Mouse (Mus musculus): ENCODE results near the gene Slain1. TPM values are rescaled to one million over a fixed set of nuclear protein-coding genes. Genes with fewer than 3 reads are reported as not detected.
A peak's percentile ranks its signal among the peaks of the same experiment; 100 is the strongest.

Gene Slain1
- polyA plus RNA-seq, 1 experiment from 2014 or later: 4.2 TPM

DNA sequence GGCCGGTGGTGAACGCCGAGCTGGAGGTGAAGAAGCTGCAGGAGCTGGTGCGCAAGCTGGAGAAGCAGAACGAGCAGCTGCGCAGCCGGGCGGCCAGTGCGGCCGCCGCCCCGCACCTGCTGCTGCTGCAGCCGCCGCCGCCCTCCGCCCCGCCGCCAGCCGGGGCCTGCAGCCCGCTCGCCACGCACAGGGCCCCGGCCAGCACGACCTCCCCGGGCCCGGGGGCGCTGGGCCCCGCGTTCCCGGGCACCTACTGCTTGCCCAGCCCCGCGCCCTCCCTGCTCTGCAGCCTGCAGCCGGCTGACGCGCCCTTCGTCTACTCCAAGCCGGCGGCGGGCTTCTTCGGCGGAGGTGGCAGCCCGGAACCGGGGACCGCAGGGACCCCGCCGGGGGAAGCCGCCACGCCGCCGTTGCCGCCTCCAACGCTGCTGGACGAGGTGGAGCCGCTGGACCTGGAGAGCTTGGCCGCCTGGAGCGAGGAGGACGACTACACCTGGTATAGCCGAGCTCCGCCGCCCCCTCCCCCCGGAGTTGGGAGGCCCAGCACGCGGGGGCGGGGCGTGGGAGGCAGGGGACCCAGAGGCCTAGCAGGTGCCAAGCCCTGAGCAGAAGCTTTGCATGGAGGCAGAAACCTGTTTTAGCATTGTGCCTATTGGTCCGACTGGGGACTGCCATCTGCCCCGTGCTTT lies 529 bp downstream of the Slain1 start:
- H3K27ac ChIP-seq: peak overlapping the region; percentile 95
- peak; percentile 67 for DNase-seq (ENCODE audit: extremely low spot score, low spot score)
- no peaks in the 10 kb centered on the region for H3K36me3 ChIP-seq (replicated peaks)
- peak overlapping the region; percentile 95 for H3K4me3 ChIP-seq
- peaks cover 59% of the 10 kb centered on the region for H3K4me1 ChIP-seq
- peaks cover 4% of the 10 kb centered on the region for H3K27me3 ChIP-seq (ENCODE audit: poor library complexity, severe bottlenecking)
- H3K9me3 ChIP-seq: no peaks in the 10 kb centered on the region
- under 1% methylated on average over 63 of the region's 67 CpGs for WGBS

DNA sequence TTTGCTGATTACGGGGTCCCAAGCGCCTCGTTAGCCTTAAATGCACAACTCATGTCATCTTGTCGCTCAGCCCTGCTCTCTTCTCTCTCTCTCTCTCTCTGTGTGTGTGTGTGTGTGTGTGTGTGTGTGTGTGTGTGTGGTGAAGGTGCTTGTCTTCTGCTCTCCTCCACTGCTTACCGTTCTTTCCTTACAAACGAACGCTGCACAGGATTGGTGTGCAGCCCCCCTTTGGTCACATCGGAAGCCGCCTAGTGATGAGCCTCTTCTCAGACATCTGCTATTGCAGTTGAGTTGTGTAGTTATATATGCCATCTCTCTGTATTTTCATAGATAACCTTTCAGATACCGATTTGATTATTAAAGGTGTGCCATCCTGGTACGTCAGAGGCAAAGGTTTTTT lies 1.1 kb downstream of the Slain1 start:
- Histone ChIP-seq H3K4me3 (peak overlapping the region; percentile 95), H3K27me3 (ENCODE audit: poor library complexity, severe bottlenecking) (peaks cover 4% of the 10 kb centered on the region), H3K27ac (peak overlapping the region; percentile 95), H3K9me3 (no peaks in the 10 kb centered on the region), H3K36me3 (replicated peaks) (no peaks in the 10 kb centered on the region), H3K4me1 (peaks cover 62% of the 10 kb centered on the region)
- WGBS: 5% methylated on average over 11 of the region's 11 CpGs
- DNase-seq (ENCODE audit: extremely low spot score, low spot score): no peak

DNA sequence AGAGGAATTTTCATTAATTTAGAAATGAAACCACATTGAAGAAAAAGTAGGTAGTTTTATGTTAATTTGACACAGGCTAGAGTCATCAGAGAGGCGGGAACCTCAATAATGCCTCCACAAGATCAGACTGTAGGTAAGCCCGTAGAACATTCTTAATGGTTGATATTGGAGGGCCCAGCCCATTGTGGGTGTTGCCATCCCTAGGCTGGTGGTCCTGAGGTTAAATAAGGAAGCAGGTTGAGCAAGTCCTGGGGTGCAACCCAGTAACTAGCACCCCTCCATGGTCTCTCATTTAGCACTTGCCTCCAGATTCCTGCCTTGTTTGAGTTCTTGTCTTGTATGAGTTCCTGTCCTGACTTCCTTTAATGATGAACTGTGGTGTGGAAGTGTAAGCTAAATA lies 1.5 kb downstream of the Slain1 start:
- Histone ChIP-seq H3K27ac (no peak overlapping the region), H3K27me3 (ENCODE audit: poor library complexity, severe bottlenecking) (peaks cover 4% of the 10 kb centered on the region), H3K9me3 (no peaks in the 10 kb centered on the region), H3K4me3 (peak overlapping the region; percentile 95), H3K4me1 (peaks cover 62% of the 10 kb centered on the region), H3K36me3 (replicated peaks) (no peaks in the 10 kb centered on the region)
- 51% methylated on average over 2 of the region's 2 CpGs for WGBS
- no peak for DNase-seq (ENCODE audit: extremely low spot score, low spot score)

DNA sequence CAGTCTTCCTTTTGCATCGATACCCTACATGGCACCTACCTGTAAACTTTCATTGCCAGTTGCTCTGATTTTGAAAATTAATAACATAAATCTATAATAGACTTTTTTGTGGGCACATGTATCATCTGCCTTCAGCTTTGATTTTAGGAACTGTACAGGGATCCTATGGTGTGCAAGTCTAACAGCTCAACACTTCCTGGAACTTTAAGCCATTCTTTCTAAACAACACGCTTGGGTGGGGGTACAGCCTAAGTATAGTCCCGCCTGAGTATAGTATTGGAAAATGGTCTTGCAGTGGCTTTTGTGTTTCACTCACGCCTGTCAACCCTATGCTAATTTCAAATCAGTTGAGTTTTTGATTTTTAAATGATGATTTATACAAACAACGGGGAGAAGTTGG lies 2.5 kb downstream of the Slain1 start:
- Histone ChIP-seq H3K27ac (no peak overlapping the region), H3K4me3 (peak overlapping the region; percentile 95; the same call in 1 of the 2 replicates), H3K9me3 (no peaks in the 10 kb centered on the region), H3K36me3 (replicated peaks) (peaks cover 8% of the 10 kb centered on the region), H3K4me1 (peaks cover 60% of the 10 kb centered on the region), H3K27me3 (ENCODE audit: poor library complexity, severe bottlenecking) (peaks cover 4% of the 10 kb centered on the region)
- no peak for DNase-seq (ENCODE audit: extremely low spot score, low spot score)
- WGBS: 88% methylated on average over 5 of the region's 5 CpGs

DNA sequence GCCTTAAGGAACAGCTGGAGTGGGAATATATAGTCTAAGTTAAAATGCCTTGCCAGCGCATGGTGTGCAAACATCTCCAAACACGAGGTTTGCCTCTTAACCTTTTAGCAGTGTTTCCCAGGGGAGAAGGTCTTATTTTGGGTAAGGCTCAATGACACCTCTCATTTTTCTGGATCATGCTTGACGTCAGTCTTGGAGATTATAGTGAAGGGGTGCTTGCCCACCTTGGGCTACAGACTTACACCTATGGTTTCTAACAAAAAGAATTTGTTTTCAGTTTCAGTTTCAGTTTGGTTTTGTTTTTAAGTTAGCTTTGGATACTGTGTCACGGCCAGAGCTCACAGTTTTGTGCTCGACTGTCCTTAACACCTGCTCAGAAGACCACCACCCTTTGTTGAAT lies 3.8 kb downstream of the Slain1 start:
- Histone ChIP-seq H3K27ac (no peak overlapping the region), H3K4me3 (no peak overlapping the region), H3K27me3 (ENCODE audit: poor library complexity, severe bottlenecking) (peaks cover 4% of the 10 kb centered on the region), H3K4me1 (peaks cover 48% of the 10 kb centered on the region), H3K9me3 (no peaks in the 10 kb centered on the region), H3K36me3 (replicated peaks) (peaks cover 21% of the 10 kb centered on the region)
- no peak for DNase-seq (ENCODE audit: extremely low spot score, low spot score)
- WGBS: 69% methylated on average over 5 of the region's 5 CpGs

DNA sequence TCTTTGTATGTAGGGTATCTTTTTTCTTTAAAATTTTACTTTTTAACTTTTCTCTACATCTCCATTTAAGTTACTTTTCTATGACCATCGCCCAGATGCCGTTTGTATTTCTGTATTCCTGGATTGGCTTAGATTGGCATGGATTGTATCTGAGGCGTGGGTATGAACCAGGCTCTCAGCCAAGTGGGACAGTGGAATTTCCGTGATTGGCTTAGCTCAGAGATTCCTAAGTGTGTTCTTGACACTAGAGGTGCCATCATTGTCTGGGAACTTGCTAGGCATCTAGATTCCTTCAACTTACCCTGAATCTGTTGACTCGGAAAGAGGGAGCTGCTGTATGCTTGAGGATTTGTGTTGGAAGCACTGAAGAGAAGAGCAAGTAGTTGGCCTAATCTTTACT lies 5.4 kb downstream of the Slain1 start:
- H3K36me3 ChIP-seq (replicated peaks): peaks cover 27% of the 10 kb centered on the region
- no peak for DNase-seq (ENCODE audit: extremely low spot score, low spot score)
- no peaks in the 10 kb centered on the region for H3K9me3 ChIP-seq
- H3K27me3 ChIP-seq (ENCODE audit: poor library complexity, severe bottlenecking): peaks cover 4% of the 10 kb centered on the region
- WGBS: 78% methylated on average over 5 of the region's 5 CpGs
- H3K27ac ChIP-seq: no peak overlapping the region
- H3K4me1 ChIP-seq: peaks cover 31% of the 10 kb centered on the region
- no peak overlapping the region for H3K4me3 ChIP-seq

DNA sequence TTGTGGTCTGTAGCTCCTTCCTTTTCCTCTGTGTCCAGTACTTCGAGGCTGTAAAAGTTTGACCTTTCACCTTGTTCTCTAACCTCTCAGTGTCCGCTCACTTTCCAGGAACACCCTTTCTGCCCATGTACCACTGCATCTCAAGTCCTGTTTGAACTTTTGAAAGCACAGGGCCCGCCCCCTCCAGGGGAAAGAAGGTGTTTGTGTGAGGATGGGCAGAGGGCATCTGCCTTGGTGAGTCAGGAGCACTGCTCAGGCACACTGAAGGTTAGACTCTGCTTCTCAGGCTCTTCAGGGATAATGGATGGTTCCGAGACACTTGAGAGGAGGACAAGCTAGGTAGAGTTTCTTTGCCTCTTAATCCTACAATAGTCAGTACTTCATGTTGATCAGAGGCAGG lies 7.8 kb downstream of the Slain1 start:
- H3K27ac ChIP-seq: no peak overlapping the region
- WGBS: 90% methylated on average over 4 of the region's 4 CpGs

DNA sequence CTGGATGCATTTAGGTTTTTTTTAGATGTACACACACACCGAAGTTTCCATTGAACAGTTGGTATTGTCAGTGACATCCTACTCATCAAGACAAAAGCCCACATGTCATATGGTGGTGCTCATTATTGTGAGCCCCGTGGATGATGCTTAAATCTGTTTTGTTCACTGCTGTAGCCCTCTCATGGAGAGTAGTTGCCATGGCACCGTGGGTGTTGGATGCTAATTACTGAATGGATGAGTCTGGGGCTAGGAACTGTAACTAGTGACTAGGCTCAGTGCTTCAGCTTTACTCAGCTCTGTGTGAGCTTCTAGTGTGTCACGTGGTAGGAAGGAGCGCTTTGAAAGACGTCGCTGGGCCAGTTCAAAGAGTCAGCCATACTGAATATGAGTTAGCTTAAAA lies 13.0 kb downstream of the Slain1 start:
- peaks cover 3% of the 10 kb centered on the region; the same call in 1 of the 2 replicates for H3K4me1 ChIP-seq
- no peak overlapping the region for H3K4me3 ChIP-seq
- DNase-seq (ENCODE audit: extremely low spot score, low spot score): no peak
- no peaks in the 10 kb centered on the region for H3K9me3 ChIP-seq
- 83% methylated on average over 7 of the region's 7 CpGs for WGBS
- no peak overlapping the region for H3K27ac ChIP-seq
- no peaks in the 10 kb centered on the region for H3K27me3 ChIP-seq (ENCODE audit: poor library complexity, severe bottlenecking)
- peaks cover 45% of the 10 kb centered on the region for H3K36me3 ChIP-seq (replicated peaks)

More for the DNA sequence above, 7.8 kb downstream of the Slain1 start:
- no peaks in the 10 kb centered on the region for H3K27me3 ChIP-seq (ENCODE audit: poor library complexity, severe bottlenecking)
- H3K9me3 ChIP-seq: no peaks in the 10 kb centered on the region
- H3K4me3 ChIP-seq: no peak overlapping the region
- peaks cover 9% of the 10 kb centered on the region for H3K4me1 ChIP-seq
- peaks cover 42% of the 10 kb centered on the region for H3K36me3 ChIP-seq (replicated peaks)
- DNase-seq (ENCODE audit: extremely low spot score, low spot score): no peak

DNA sequence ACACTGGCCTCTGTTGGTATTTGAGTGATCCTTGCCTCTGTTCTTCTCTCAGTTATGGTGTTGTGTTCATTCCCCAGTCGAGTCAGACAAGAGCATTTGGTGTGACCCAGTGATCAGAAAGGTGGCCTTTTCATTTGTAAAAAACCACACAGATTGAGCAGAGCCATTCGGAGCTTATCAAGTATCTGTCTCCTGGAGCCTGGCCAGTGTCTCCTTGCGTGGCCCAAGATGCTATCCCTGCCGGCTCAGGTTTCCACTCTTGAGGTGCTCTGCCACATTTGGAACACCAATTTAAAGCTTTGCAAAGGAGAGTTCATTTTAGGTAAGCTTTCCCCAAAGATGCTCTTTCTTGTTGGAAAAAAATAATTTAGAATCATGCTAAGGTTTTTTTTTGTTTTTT lies 14.4 kb downstream of the Slain1 start:
- Histone ChIP-seq H3K4me1 (peaks cover 3% of the 10 kb centered on the region; the same call in 1 of the 2 replicates), H3K4me3 (no peak overlapping the region), H3K27ac (no peak overlapping the region), H3K9me3 (no peaks in the 10 kb centered on the region), H3K27me3 (ENCODE audit: poor library complexity, severe bottlenecking) (no peaks in the 10 kb centered on the region), H3K36me3 (replicated peaks) (peaks cover 48% of the 10 kb centered on the region)
- DNase-seq (ENCODE audit: extremely low spot score, low spot score): no peak
- WGBS: 88% methylated on average over 4 of the region's 4 CpGs

DNA sequence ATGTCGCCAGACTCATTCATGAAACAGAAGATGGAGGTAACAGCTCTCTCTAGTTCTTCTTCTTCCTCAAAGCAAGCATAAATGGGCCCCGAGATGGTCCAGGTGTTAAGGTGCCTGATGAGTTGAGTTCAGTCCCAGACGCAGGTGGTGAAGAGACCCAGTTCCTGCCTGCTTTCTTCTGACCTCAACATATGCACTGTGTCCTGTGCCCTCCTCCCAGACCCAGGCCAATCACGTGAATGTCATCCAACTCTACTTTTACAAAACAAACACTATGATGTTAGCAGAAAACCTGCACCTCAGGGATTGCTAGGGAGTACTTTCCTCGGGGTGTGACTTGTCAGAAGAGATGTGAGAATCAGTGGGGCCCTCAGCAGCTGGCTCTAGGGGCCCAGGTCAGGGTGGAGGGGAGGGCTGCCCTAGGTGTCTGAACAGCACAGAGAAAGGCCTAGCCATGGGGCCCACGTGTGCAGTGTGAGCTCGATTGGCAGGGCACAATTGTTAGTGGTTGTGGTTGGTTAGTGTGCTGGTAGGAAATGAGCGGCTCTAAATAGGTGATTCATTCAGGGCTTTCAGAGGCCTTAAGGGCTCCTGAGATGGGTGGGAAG lies 16.4 kb downstream of the Slain1 start:
- Histone ChIP-seq H3K27me3 (ENCODE audit: poor library complexity, severe bottlenecking) (no peaks in the 10 kb centered on the region), H3K4me3 (no peak overlapping the region), H3K27ac (no peak overlapping the region), H3K36me3 (replicated peaks) (peaks cover 57% of the 10 kb centered on the region), H3K9me3 (no peaks in the 10 kb centered on the region), H3K4me1 (peaks cover 3% of the 10 kb centered on the region; the same call in 1 of the 2 replicates)
- DNase-seq (ENCODE audit: extremely low spot score, low spot score): no peak
- WGBS: 84% methylated on average over 8 of the region's 8 CpGs

DNA sequence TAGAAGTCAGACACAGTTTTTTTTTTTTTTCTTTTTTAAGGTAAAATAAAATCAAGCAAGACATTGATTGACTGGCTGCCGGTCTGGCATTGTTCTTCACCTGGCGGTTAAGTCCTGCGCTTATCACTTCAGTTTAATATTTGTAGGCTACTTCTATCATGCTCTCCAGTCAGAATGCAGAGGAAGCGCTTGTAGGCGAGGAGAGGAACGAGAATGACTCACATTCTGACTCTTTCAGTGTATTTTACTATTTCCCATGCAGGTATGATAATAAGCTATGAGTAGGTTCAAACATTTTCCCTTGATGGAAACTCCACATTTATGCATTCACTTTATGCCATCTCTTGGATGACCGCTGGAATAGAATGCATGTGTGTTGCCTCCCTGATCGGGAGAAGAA lies 17.0 kb downstream of the Slain1 start:
- Histone ChIP-seq H3K4me3 (no peak overlapping the region), H3K36me3 (replicated peaks) (peaks cover 55% of the 10 kb centered on the region), H3K27me3 (ENCODE audit: poor library complexity, severe bottlenecking) (no peaks in the 10 kb centered on the region), H3K4me1 (peaks cover 3% of the 10 kb centered on the region; the same call in 1 of the 2 replicates), H3K9me3 (no peaks in the 10 kb centered on the region), H3K27ac (no peak overlapping the region)
- DNase-seq (ENCODE audit: extremely low spot score, low spot score): no peak
- WGBS: 96% methylated on average over 8 of the region's 8 CpGs

DNA sequence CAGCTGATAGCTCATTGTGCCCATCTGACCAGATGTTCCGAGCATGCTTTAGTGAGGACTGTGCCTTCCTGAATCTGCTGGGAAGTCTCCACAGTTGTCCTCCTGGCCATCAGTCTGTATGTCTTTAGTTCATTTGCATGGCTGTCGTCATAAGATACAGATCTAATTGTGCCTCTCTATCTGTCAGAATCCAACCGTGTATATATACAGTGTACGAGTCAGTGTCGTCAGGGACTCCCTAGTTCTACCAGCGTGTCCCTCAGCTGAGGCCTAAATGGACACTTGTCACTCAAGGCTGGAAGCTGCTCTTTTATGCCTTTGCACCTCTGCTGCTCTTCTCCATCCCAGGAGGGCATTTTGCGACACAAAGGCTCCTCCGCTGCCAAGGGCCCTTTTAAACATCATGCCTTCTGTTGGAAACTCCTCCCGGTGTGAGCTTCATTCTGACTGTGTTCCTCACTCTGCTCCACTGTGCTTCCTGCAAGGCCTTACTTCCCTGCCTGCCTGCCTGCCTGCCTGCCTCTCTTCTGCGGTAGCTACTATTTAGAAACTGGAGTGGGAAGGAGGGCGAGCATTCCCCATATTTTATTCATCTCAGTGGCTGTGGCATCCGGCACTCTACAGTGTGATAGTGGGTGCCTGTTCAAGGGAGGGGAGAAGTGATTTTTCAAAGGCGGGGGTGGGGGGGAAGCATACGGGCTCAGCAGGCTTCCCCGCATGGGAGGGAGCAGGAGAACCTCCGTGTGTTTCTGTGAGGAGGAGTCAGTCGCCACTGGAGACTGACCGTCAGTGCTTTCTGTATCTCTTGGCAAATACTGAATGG lies 29.6 kb downstream of the Slain1 start:
- peaks cover 36% of the 10 kb centered on the region for H3K4me1 ChIP-seq
- H3K9me3 ChIP-seq: 0 out of 2 replicates have a peak, but pooled peaks cover under 1% of the 10 kb centered on the region
- WGBS: 43% methylated on average over 18 of the region's 18 CpGs
- H3K27ac ChIP-seq: peak overlapping the region; percentile 63; the same call in 1 of the 2 replicates
- H3K36me3 ChIP-seq (replicated peaks): peaks cover 5% of the 10 kb centered on the region; the same call in 1 of the 2 replicates
- H3K4me3 ChIP-seq: no peak overlapping the region
- no peak for DNase-seq (ENCODE audit: extremely low spot score, low spot score)
- no peaks in the 10 kb centered on the region for H3K27me3 ChIP-seq (ENCODE audit: poor library complexity, severe bottlenecking)
